Mouse (Mus musculus) neural tube, embryonic 15.5 days (tissue): ENCODE data around the gene Apoa1. TPM values are rescaled to one million over a fixed set of nuclear protein-coding genes. Genes with fewer than 3 reads are reported as not detected.

Source experiments
- ATAC-seq: fragments of 200-750 bp; cut with Nextera tagmentation; 2 replicates; pipeline ENCODE4 v1.8.0; 2017; ENCODE audit warnings: mild to moderate bottlenecking, moderate TSS enrichment, moderate library complexity; ENCODE audit not compliant: low FRiP score
- H3K27ac ChIP-seq: fragments of 300-500 bp; sonication (generic); replicated peaks from 2 replicates; pipeline ENCODE4 v1.5.1; 2015; ENCODE audit warnings: mild to moderate bottlenecking, inconsistent platforms
- H3K27me3 ChIP-seq: fragments of 300-500 bp; sonication (generic); replicated peaks from 2 replicates; pipeline ENCODE4 v1.6.1; 2015; ENCODE audit warnings: inconsistent platforms
- H3K36me3 ChIP-seq: fragments of 300-500 bp; sonication (generic); 2 replicates; pipeline ENCODE4 v1.6.1; 2015; ENCODE audit warnings: inconsistent platforms
- H3K4me1 ChIP-seq: fragments of 300-500 bp; sonication (generic); 2 replicates; pipeline ENCODE4 v1.6.1; 2015; ENCODE audit warnings: inconsistent platforms
- H3K4me2 ChIP-seq: fragments of 300-500 bp; sonication (generic); 2 replicates; pipeline ENCODE4 v1.6.1; 2015; ENCODE audit warnings: inconsistent platforms, mild to moderate bottlenecking, moderate library complexity
- H3K4me3 ChIP-seq: fragments of 300-500 bp; sonication (generic); replicated peaks from 2 replicates; pipeline ENCODE4 v1.5.1; 2015; ENCODE audit warnings: mild to moderate bottlenecking, inconsistent platforms
- H3K9ac ChIP-seq: fragments of 300-500 bp; sonication (generic); replicated peaks from 2 replicates; pipeline ENCODE4 v1.6.1; 2015; ENCODE audit warnings: mild to moderate bottlenecking, inconsistent platforms
- H3K9me3 ChIP-seq: fragments of 300-500 bp; sonication (generic); replicated peaks from 2 replicates; pipeline ENCODE4 v1.6.1; 2016; ENCODE audit warnings: inconsistent platforms
- WGBS: fragments of 180-500 bp; shearing (Covaris S2); methylation state at CpG from one replicate; pipeline ENCODE4 v1.1.7; 2015; ENCODE audit warnings: mixed read lengths; 5-methylcytosine and 5-hydroxymethylcytosine counted together
- polyA plus RNA-seq: library from polyadenylated mRNA; unstranded; fragments of >200 nt; fragmentation: Nextera tagmentation; extraction: Ambion mirVana; gene quantifications from 2 replicates; pipeline ENCODE4 v1.2.1, GENCODE M21; 2015

Gene Apoa1
- 7.3 and 19.9 TPM in 2 replicates for polyA plus RNA-seq

DNA sequence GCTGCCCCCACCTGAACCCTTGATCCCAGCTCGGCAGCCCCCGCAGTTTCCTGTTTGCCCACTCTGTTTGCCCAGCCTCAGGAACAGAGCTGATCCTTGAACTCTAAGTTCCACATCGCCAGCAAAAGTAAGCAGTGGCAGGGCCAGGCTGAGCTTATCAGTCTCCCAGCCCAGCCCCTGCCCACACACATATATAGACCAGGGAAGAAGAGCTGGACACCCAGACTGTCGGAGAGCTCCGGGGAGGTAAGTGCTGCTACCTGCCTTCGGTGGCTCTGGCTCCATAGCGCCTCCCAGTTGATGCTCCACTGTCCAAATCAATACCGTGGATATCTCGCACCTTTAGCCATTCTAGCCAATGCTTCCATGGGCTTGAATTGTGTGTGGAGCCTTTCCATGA, at the start of gene Apoa1:
Gene Apoa1 (plus strand): TSS at position 90 of the 400 bp plus-strand sequence.
- whole genome bisulfite sequencing, result 74% methylated on average over 9 of the region's 9 CpGs
- Histone ChIP-seq H3K9ac (no peak within 1 kb of the TSS), H3K27ac (no peak within 1 kb of the TSS), H3K27me3 (no peaks in the 10 kb centered on the region), H3K4me3 (no peak within 1 kb of the TSS), H3K36me3 (peaks cover 12% of the 10 kb centered on the region), H3K4me2 (no peak within 1 kb of the TSS), H3K4me1 (peaks cover 17% of the 10 kb centered on the region), H3K9me3 (no peaks in the 10 kb centered on the region)
- no peak for ATAC-seq

- Histone ChIP-seq H3K27ac (no peak overlapping the region), H3K36me3 (0 out of 2 replicates have a peak, but pooled peaks cover 9% of the 10 kb centered on the region), H3K27me3 (no peaks in the 10 kb centered on the region), H3K4me2 (no peak overlapping the region), H3K4me3 (no peak overlapping the region), H3K9ac (no peak overlapping the region), H3K9me3 (no peaks in the 10 kb centered on the region), H3K4me1 (peaks cover 8% of the 10 kb centered on the region; the same call in 1 of the 2 replicates)
- no peak for ATAC-seq
- WGBS, result 91% methylated on average over 9 of the region's 9 CpGs
Observed at GRCm38 (mm10) chr9:46178595-46178994, 49.8 kb upstream of the Apoa1 start.

DNA sequence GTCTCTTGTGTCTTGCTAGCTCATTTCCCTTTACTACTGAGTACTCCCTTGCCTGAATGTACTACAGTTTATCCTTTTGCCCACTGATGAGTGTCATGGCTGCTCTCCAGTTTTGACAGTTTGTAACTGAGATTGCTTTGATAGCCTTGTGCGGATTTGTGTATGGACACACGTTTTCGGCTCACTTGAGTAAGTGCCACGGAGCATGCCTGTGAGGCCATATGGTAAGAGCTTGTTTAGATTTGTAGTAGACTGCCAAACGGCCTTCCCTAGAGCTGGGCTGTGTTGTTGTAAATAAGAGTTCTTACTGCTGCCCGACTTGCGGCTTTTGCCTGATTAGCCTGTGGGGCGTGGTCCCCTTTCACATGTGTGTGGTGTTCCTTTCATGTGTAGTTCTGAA, 47.1 kb upstream of the Apoa1 start:
- no peak overlapping the region for H3K4me2 ChIP-seq
- peaks cover 5% of the 10 kb centered on the region; the same call in 1 of the 2 replicates for H3K4me1 ChIP-seq
- 0 out of 2 replicates have a peak, but pooled peaks cover 9% of the 10 kb centered on the region for H3K36me3 ChIP-seq
- H3K4me3 ChIP-seq, result no peak overlapping the region
- H3K9me3 ChIP-seq, result no peaks in the 10 kb centered on the region
- WGBS, result 72% methylated on average over 8 of the region's 8 CpGs
- H3K27me3 ChIP-seq, result no peaks in the 10 kb centered on the region
- no peak for ATAC-seq
- H3K27ac ChIP-seq, result no peak overlapping the region
- H3K9ac ChIP-seq, result no peak overlapping the region

GRCm38 (mm10) chr9:46184542-46184941, 43.8 kb upstream of the Apoa1 start:
- Histone ChIP-seq H3K9me3 (no peaks in the 10 kb centered on the region), H3K27me3 (no peaks in the 10 kb centered on the region), H3K4me3 (no peak overlapping the region), H3K36me3 (no peaks in the 10 kb centered on the region), H3K9ac (no peak overlapping the region), H3K27ac (no peak overlapping the region), H3K4me1 (peaks cover 5% of the 10 kb centered on the region; the same call in 1 of the 2 replicates), H3K4me2 (no peak overlapping the region)
- ATAC-seq, result no peak
- WGBS, result 54% methylated on average over 5 of the region's 5 CpGs

GRCm38 (mm10) chr9:46185191-46185590, 43.2 kb upstream of the Apoa1 start:
- Histone ChIP-seq H3K4me1 (peaks cover 5% of the 10 kb centered on the region; the same call in 1 of the 2 replicates), H3K4me3 (no peak overlapping the region), H3K9me3 (no peaks in the 10 kb centered on the region), H3K36me3 (no peaks in the 10 kb centered on the region), H3K4me2 (no peak overlapping the region), H3K27ac (no peak overlapping the region), H3K27me3 (no peaks in the 10 kb centered on the region), H3K9ac (no peak overlapping the region)
- ATAC-seq, result no peak
- 50% methylated on average over 2 of the region's 2 CpGs for WGBS

GRCm38 (mm10) chr9:46186387-46186786, 42.0 kb upstream of the Apoa1 start:
- H3K27ac ChIP-seq, result no peak overlapping the region
- H3K9me3 ChIP-seq, result no peaks in the 10 kb centered on the region
- no peak overlapping the region for H3K4me2 ChIP-seq
- no peaks in the 10 kb centered on the region for H3K4me1 ChIP-seq
- H3K9ac ChIP-seq, result no peak overlapping the region
- no peak for ATAC-seq
- no peaks in the 10 kb centered on the region for H3K36me3 ChIP-seq
- no peaks in the 10 kb centered on the region for H3K27me3 ChIP-seq
- no peak overlapping the region for H3K4me3 ChIP-seq
- WGBS, result 92% methylated on average over 1 of the region's 1 CpGs

DNA sequence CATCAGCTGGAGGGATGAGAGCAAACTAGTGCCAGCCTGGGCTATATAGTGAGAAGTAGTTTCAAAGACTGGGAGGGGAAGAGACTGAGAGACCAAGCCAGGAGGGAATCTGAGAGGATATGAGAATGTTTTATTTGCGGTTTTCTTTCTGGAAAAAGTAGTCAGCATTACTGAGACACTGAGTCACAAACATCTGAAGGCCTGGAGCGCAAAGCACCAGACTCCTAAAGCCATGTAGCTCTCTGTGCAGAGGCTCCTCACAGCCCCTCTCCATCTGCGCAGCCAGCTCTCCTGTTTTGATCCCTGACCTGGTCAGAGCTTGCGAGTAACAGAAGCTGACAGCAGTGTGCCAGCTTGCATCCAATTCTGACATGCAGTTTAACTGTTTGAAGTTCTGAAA, 40.0 kb upstream of the Apoa1 start:
- 91% methylated on average over 4 of the region's 4 CpGs for whole genome bisulfite sequencing
- Histone ChIP-seq H3K4me3 (no peak overlapping the region), H3K36me3 (no peaks in the 10 kb centered on the region), H3K27me3 (no peaks in the 10 kb centered on the region), H3K27ac (no peak overlapping the region), H3K9me3 (no peaks in the 10 kb centered on the region), H3K4me2 (no peak overlapping the region), H3K4me1 (no peaks in the 10 kb centered on the region), H3K9ac (no peak overlapping the region)
- ATAC-seq, result no peak

- Histone ChIP-seq H3K9me3 (no peaks in the 10 kb centered on the region), H3K4me3 (no peak overlapping the region), H3K9ac (no peak overlapping the region), H3K36me3 (no peaks in the 10 kb centered on the region), H3K27me3 (no peaks in the 10 kb centered on the region), H3K27ac (no peak overlapping the region), H3K4me2 (no peak overlapping the region), H3K4me1 (no peaks in the 10 kb centered on the region)
- ATAC-seq, result no peak
- WGBS, result 55% methylated on average over 5 of the region's 5 CpGs
Observed at GRCm38 (mm10) chr9:46188956-46189355, 39.4 kb upstream of the Apoa1 start.

GRCm38 (mm10) chr9:46189381-46189780, 39.0 kb upstream of the Apoa1 start:
- H3K9me3 ChIP-seq, result no peaks in the 10 kb centered on the region
- H3K27me3 ChIP-seq, result no peaks in the 10 kb centered on the region
- no peak overlapping the region for H3K27ac ChIP-seq
- ATAC-seq, result no peak
- no peak overlapping the region for H3K9ac ChIP-seq
- no peaks in the 10 kb centered on the region for H3K4me1 ChIP-seq
- H3K36me3 ChIP-seq, result no peaks in the 10 kb centered on the region; the same call in 1 of the 2 replicates
- WGBS, result 83% methylated on average over 10 of the region's 10 CpGs
- no peak overlapping the region for H3K4me2 ChIP-seq
- no peak overlapping the region for H3K4me3 ChIP-seq

DNA sequence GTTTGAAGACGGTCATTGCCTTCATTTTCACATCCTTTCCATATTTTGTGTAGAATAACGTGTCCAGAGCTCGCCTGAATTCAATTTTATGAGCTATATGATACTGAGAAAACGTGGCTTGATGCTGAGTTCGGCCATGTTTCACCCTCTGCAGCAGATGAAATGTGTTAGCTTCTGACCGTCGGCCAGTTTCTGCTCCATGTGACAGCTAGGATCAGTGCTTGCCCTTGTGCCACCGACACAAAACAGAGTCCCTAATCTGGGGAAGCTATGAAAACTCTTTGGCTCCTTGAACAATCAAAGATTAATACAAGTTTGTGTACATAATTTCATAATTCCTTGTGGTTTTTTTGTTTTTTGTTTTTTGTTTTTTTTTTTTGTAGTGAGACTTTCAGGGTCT, 37.1 kb upstream of the Apoa1 start:
- Histone ChIP-seq H3K4me3 (no peak overlapping the region), H3K4me2 (no peak overlapping the region), H3K27ac (no peak overlapping the region), H3K36me3 (peaks cover 17% of the 10 kb centered on the region), H3K9me3 (no peaks in the 10 kb centered on the region), H3K27me3 (no peaks in the 10 kb centered on the region), H3K4me1 (no peaks in the 10 kb centered on the region), H3K9ac (no peak overlapping the region)
- WGBS, result 79% methylated on average over 8 of the region's 8 CpGs
- no peak for ATAC-seq

GRCm38 (mm10) chr9:46191644-46192043, 36.7 kb upstream of the Apoa1 start:
- H3K4me3 ChIP-seq, result no peak overlapping the region
- no peaks in the 10 kb centered on the region for H3K4me1 ChIP-seq
- ATAC-seq, result no peak
- H3K9me3 ChIP-seq, result no peaks in the 10 kb centered on the region
- H3K27me3 ChIP-seq, result no peaks in the 10 kb centered on the region
- no peak overlapping the region for H3K27ac ChIP-seq
- WGBS, result 35% methylated on average over 1 of the region's 1 CpGs
- peaks cover 19% of the 10 kb centered on the region for H3K36me3 ChIP-seq
- H3K4me2 ChIP-seq, result no peak overlapping the region
- H3K9ac ChIP-seq, result no peak overlapping the region

GRCm38 (mm10) chr9:46192642-46193041, 35.7 kb upstream of the Apoa1 start:
- no peak overlapping the region for H3K27ac ChIP-seq
- H3K36me3 ChIP-seq, result peaks cover 25% of the 10 kb centered on the region
- WGBS, result 86% methylated on average over 6 of the region's 6 CpGs
- no peak overlapping the region for H3K4me2 ChIP-seq
- ATAC-seq, result no peak
- no peaks in the 10 kb centered on the region for H3K9me3 ChIP-seq
- no peaks in the 10 kb centered on the region for H3K27me3 ChIP-seq
- no peak overlapping the region for H3K4me3 ChIP-seq
- no peak overlapping the region for H3K9ac ChIP-seq
- H3K4me1 ChIP-seq, result no peaks in the 10 kb centered on the region

DNA sequence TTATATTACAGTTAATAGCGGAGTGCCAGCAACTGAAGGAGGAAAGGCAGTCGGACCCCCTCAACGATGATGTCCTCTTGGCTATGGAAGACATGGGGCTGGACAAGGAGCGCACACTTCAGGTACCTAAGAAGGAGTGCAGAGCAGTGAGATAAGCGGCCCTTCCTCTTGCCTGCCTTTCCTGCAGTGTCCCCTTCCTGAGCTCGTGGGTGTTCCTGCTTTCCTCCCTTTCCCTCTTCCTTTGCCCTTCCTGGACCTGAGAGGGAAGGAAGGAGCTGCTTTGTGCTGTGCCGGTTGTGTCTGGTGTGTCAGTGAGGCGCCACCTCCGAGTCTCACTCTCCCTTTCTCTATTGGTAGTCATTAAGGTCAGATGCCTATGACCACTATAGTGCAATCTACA, 33.6 kb upstream of the Apoa1 start:
- no peak overlapping the region for H3K4me2 ChIP-seq
- H3K27me3 ChIP-seq, result no peaks in the 10 kb centered on the region
- H3K27ac ChIP-seq, result no peak overlapping the region
- H3K4me1 ChIP-seq, result no peaks in the 10 kb centered on the region
- no peak overlapping the region for H3K4me3 ChIP-seq
- no peak overlapping the region for H3K9ac ChIP-seq
- H3K9me3 ChIP-seq, result no peaks in the 10 kb centered on the region
- WGBS, result 81% methylated on average over 9 of the region's 9 CpGs
- no peak for ATAC-seq
- peaks cover 44% of the 10 kb centered on the region for H3K36me3 ChIP-seq
